20 mouse cellular contexts compared by ENCODE assay signal in the genomic region with DNA sequence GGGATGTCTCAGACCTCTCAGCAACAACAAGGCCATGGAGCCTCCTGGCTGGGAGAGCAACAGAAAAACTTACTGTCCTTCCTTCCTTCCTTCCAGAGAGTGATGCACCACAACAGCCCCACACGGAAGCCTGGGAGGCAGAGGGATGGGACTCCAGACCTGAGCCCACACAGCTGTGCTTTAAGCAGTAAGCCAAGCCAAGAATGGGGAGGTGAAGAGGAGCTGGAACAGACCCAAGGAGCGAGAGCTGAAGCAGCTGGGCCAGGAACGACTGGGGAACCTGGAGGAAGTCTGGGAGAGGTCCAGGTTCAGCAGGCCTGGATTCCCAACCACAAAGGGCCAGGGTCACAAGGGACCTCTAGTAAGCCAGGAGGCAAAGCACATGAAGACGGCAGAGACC.
DNase-seq lines count a peak whose midpoint lies in the region; ATAC-seq lines count a peak whose summit lies in the region.
"Had no signal": no experiment of that assay in that cellular context is flagged by ENCODE, and none has a peak within 500 bp of the region (broad histone marks: within the 10 kb centered on the region; RNA-seq: fewer than 3 reads in every experiment).

No protein-coding gene starts in this region.

- no peaks in the 10 kb centered on the region for H3K9me3 ChIP-seq in heart, embryonic 10.5 days
- H3K9me3 ChIP-seq in embryonic facial prominence, embryonic 14.5 days (ENCODE audit: control insufficient read depth, low read length), result no peaks in the 10 kb centered on the region
- H3K9me3 ChIP-seq: hindbrain, embryonic 15.5 days; liver, embryonic 12.5 days; lung, embryonic 15.5 days; midbrain, embryonic 15.5 days; neural tube, embryonic 15.5 days had no signal

- H3K4me3 ChIP-seq in heart, embryonic 10.5 days, result no peak overlapping the region
- no peak overlapping the region for H3K4me3 ChIP-seq in embryonic facial prominence, embryonic 14.5 days (ENCODE audit: low read depth, low read length)
- H3K4me3 ChIP-seq: forebrain, embryonic 10.5 days; heart, embryonic 13.5 days; hindbrain, embryonic 15.5 days; liver, embryonic 12.5 days; lung, embryonic 15.5 days; midbrain, embryonic 15.5 days; neural tube, embryonic 15.5 days had no signal

- H3K4me1 ChIP-seq in heart, embryonic 10.5 days, result no peaks in the 10 kb centered on the region
- H3K4me1 ChIP-seq in embryonic facial prominence, embryonic 14.5 days (ENCODE audit: control insufficient read depth, insufficient read depth, low read length), result peaks cover 3% of the 10 kb centered on the region
- H3K4me1 ChIP-seq: hindbrain, embryonic 15.5 days; liver, embryonic 12.5 days; midbrain, embryonic 15.5 days; neural tube, embryonic 15.5 days had no signal

- H3K9ac ChIP-seq in embryonic facial prominence, embryonic 14.5 days (ENCODE audit: low read depth, low read length), result no peak overlapping the region
- H3K9ac ChIP-seq: forebrain, postnatal 0 days; heart, embryonic 13.5 days; hindbrain, embryonic 15.5 days; liver, embryonic 12.5 days; lung, embryonic 15.5 days; midbrain, embryonic 15.5 days; neural tube, embryonic 15.5 days had no signal

- peak; percentile 50 for DNase-seq in heart, postnatal 4 days
- DNase-seq in heart, embryonic 10.5 days (ENCODE audit: low spot score), result no peak
- DNase-seq in kidney, postnatal 4 days, result peak; percentile 63 to 69
- DNase-seq in kidney, adult 8-10 months, result no peak
- DNase-seq in embryonic facial prominence, embryonic 14.5 days (ENCODE audit: low spot score), result peak; percentile 85
- peak; percentile 60 for DNase-seq in skeletal muscle tissue, adult 2 months (ENCODE audit: low read depth, low spot score)
- DNase-seq in urinary bladder, postnatal 10 days (ENCODE audit: low spot score), result no peak
- DNase-seq: adrenal gland, postnatal 14 days; cerebellum, adult 9-11 months; forebrain, postnatal 0 days; heart, postnatal 36 days; right cerebral cortex, postnatal 14 days had no signal

- no peak overlapping the region for H3K27ac ChIP-seq in heart, embryonic 10.5 days
- 0 out of 2 replicates have a peak overlapping the region, but pooled peaks have one; percentile 15 for H3K27ac ChIP-seq in embryonic facial prominence, embryonic 14.5 days (replicated peaks; ENCODE audit: low read depth, low read length)
- H3K27ac ChIP-seq: forebrain, embryonic 10.5 days; heart, embryonic 13.5 days; hindbrain, embryonic 15.5 days; liver, embryonic 12.5 days; lung, embryonic 15.5 days; midbrain, embryonic 15.5 days; neural tube, embryonic 15.5 days had no signal

- H3K27me3 ChIP-seq in heart, embryonic 10.5 days (ENCODE audit: insufficient read depth, poor library complexity, severe bottlenecking), result peaks cover 29% of the 10 kb centered on the region
- H3K27me3 ChIP-seq in embryonic facial prominence, embryonic 14.5 days (replicated peaks; ENCODE audit: control insufficient read depth, insufficient read depth, low read length), result no peaks in the 10 kb centered on the region
- H3K27me3 ChIP-seq: lung, embryonic 15.5 days; neural tube, embryonic 15.5 days had no signal

- peak; percentile 67 for ATAC-seq in embryonic facial prominence, embryonic 14.5 days (ENCODE audit: low read depth)
- ATAC-seq: forebrain, postnatal 0 days; liver, embryonic 12.5 days; midbrain, embryonic 15.5 days had no signal

- no peak overlapping the region for H3K4me2 ChIP-seq in embryonic facial prominence, embryonic 14.5 days (ENCODE audit: low read depth, low read length)
- H3K4me2 ChIP-seq: heart, embryonic 13.5 days; hindbrain, embryonic 15.5 days; liver, embryonic 12.5 days; lung, embryonic 15.5 days; midbrain, embryonic 15.5 days; neural tube, embryonic 15.5 days had no signal

- H3K36me3 ChIP-seq in heart, embryonic 10.5 days, result no peaks in the 10 kb centered on the region
- H3K36me3 ChIP-seq in embryonic facial prominence, embryonic 14.5 days (ENCODE audit: control insufficient read depth, insufficient read depth, low read length), result no peaks in the 10 kb centered on the region
- H3K36me3 ChIP-seq: G1E; heart, embryonic 13.5 days; hindbrain, embryonic 15.5 days; liver, embryonic 12.5 days; lung, embryonic 15.5 days; midbrain, embryonic 15.5 days; neural tube, embryonic 15.5 days had no signal

- WGBS in heart, embryonic 10.5 days, result 75% methylated on average over 4 of the region's 4 CpGs
- WGBS in embryonic facial prominence, embryonic 14.5 days, result 48% methylated on average over 4 of the region's 4 CpGs

Comparison
In these comparisons a context has a peak if more than half of its experiments do, and no peak if none do; other contexts are left out.
1. DNase-seq: peak in heart, postnatal 4 days (single experiment), kidney, postnatal 4 days (2 of 2), embryonic facial prominence, embryonic 14.5 days (single experiment) and skeletal muscle tissue, adult 2 months (single experiment); none in heart, embryonic 10.5 days (single experiment), kidney, adult 8-10 months (0 of 2) and urinary bladder, postnatal 10 days (single experiment).